Mouse (Mus musculus) liver, adult 2 months (tissue): ENCODE results near the gene Itgae.

Experiments used
- CTCF ChIP-seq: fragments of 200-500 bp; IDR thresholded peaks from 2 replicates; pipeline ENCODE4 v1.5.1; 2011; ENCODE audit warnings: low read depth, low read length, control low read depth
- POLR2A ChIP-seq: fragments of 200-500 bp; IDR thresholded peaks from 2 replicates; pipeline ENCODE4 v1.6.1; 2011; ENCODE audit warnings: low read length, control low read depth; ENCODE audit not compliant: insufficient read depth; ENCODE audit errors: extremely low read depth

- TF ChIP-seq CTCF (no peak), POLR2A (no peak)
Observed at GRCm38 (mm10) chr11:73099976-73100750, 9.8 kb downstream of the Itgae start.
